Mouse (Mus musculus) gastrocnemius, adult 2 months (tissue): Measurements from ENCODE around the gene Tmtc4. TPM values are rescaled to one million over a fixed set of nuclear protein-coding genes. Genes with fewer than 3 reads are reported as not detected.

Source experiments
- DNase-seq: peaks from one replicate; pipeline ENCODE4 v3.0.0; 2022
- H3K27ac ChIP-seq: fragments of 200-600 bp; 2 replicates; pipeline ENCODE4 v1.8.1; 2022; ENCODE audit warnings: mild to moderate bottlenecking
- H3K4me3 ChIP-seq: fragments of 200-600 bp; 2 replicates; pipeline ENCODE4 v1.8.1; 2022; ENCODE audit warnings: mild to moderate bottlenecking, moderate library complexity
- CTCF ChIP-seq: fragments of 200-600 bp; IDR thresholded peaks from 2 replicates; pipeline ENCODE4 v1.8.1; 2022; ENCODE audit warnings: antibody characterized with exemption, mild to moderate bottlenecking, moderate library complexity
- intact Hi-C: fragments of 180-260 bp; cut with DNase I; formaldehyde crosslinking; loops from one replicate; pipeline ENCODE4 v1.15.1; 2025
- total RNA-seq, 2 experiments: library from RNA; stranded (reverse); gene quantifications; 2 replicates each; pipeline ENCODE4 v1.2.3; 2021

Tmtc4 gene
- total RNA-seq, 2 experiments from 2014 or later = 1.5 to 5.7 TPM

GRCm38 (mm10) chr14:122909368-122910091 lies 74.3 kb downstream of the Tmtc4 start:
- DNase-seq = no peak
- no peak for TF ChIP-seq CTCF
- H3K4me3 ChIP-seq = no peak overlapping the region
- H3K27ac ChIP-seq = no peak overlapping the region
- intact Hi-C loops = no loop called here

DNA sequence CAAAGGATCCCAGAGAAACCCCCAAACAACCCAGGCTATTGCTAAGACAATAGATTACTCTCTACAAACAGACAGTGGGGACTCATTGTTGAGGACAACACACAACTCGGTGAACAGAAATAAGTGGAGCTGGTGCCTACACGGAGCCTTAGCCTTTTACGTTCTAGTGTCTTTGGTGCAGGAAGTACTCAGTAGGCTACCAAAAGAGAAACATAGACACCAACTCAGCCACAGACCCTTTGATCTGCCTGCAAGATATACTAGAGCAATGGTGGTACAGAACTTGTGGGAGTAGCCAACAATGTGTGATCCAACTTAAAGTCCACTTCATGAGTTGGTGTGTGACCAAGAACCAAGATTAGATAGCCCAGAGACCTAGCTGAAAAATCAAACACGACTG lies 75.8 kb downstream of the Tmtc4 start:
- DNase-seq = no peak
- H3K27ac ChIP-seq = no peak overlapping the region
- no peak overlapping the region for H3K4me3 ChIP-seq
- TF ChIP-seq CTCF = no peak
- intact Hi-C loops = no loop called here

DNA sequence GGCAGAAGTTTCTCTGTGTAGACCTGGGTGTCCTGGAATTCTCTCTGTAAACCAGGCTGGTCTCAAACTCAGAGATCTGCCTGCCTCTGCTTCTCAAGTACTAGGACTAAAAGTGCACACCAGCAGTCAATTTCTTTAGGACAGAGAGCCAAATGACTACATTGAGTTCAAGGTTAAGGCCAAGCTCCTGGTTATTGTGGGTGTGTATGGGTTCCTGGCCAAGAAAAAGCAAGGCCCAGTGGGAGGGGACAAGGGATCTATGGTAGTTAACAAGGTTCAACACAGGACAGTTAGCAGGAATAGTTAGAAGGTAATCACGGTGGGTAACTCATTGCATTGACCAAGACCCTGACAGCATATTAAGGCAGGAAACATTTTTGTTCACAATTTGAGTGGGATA lies 78.8 kb downstream of the Tmtc4 start:
- TF ChIP-seq CTCF = no peak
- DNase-seq = no peak

GRCm38 (mm10) chr14:122903923-122904351 lies 79.9 kb downstream of the Tmtc4 start:
- DNase-seq = no peak
- no peak overlapping the region for H3K27ac ChIP-seq
- intact Hi-C loops = no loop called here
- no peak overlapping the region for H3K4me3 ChIP-seq
- no peak for TF ChIP-seq CTCF

More for the DNA sequence above, 78.8 kb downstream of the Tmtc4 start:
- Histone ChIP-seq H3K27ac (no peak overlapping the region), H3K4me3 (no peak overlapping the region)
- intact Hi-C loops = no loop called here

DNA sequence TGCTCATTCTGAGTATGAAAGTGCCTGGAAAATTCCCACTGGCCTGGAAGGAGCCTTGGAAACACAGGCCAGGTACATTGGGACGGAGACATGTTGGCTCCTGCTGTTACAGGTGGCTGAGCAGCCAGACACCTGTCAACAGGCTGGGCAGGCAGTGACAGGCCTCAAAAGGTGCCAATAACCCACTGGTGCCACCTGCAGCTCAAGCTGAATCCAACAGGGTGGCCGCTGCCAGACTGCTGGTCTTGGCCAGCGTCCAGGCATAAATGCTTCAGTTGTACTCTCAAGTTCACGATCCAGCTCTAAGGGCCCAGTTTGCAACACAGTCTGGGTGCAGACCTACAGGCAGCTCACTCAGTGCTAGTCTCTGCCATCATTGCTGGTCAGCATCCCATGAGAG lies 81.0 kb downstream of the Tmtc4 start:
- intact Hi-C loops = no loop called here
- Histone ChIP-seq H3K4me3 (no peak overlapping the region), H3K27ac (peak overlapping the region; percentile 48; the same call in 1 of the 2 replicates)
- TF ChIP-seq CTCF = peak; percentile 60
- peak; percentile 84 for DNase-seq

- no peak for TF ChIP-seq CTCF
- no peak overlapping the region for H3K27ac ChIP-seq
- H3K4me3 ChIP-seq = no peak overlapping the region
- peak; percentile 55 for DNase-seq
- intact Hi-C loops = no loop called here
These were observed 81.7 kb downstream of the Tmtc4 start for GRCm38 (mm10) chr14:122902136-122902535.

- no peak overlapping the region for H3K27ac ChIP-seq
- DNase-seq = no peak
- H3K4me3 ChIP-seq = no peak overlapping the region
- intact Hi-C loops = no loop called here
- TF ChIP-seq CTCF = no peak
These were observed 82.1 kb downstream of the Tmtc4 start for GRCm38 (mm10) chr14:122901715-122902114.

DNA sequence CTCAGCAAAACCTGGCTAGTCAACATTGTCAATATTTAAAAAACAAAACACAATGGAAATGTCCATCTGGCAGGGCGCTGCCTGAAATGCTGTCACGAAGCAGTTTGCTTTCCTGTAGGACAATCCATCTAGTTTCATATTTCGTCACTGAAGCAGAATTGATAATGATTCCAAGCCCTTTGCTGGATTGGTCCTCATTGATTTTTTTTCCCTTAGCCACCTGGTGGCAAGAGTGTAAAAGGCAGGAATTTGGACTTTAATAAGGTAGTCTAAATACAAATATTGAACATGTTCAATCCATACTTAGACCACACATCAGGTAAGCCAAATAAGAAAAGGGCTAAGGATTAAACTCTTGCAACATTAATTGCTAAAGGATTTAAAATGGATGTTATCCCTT lies 82.7 kb downstream of the Tmtc4 start:
- intact Hi-C loops = no loop called here
- TF ChIP-seq CTCF = no peak; the same call in 1 of the 2 replicates
- no peak for DNase-seq
- Histone ChIP-seq H3K4me3 (no peak overlapping the region), H3K27ac (no peak overlapping the region)

- intact Hi-C loops = no loop called here
- no peak for TF ChIP-seq CTCF
- Histone ChIP-seq H3K27ac (no peak overlapping the region), H3K4me3 (no peak overlapping the region)
- DNase-seq = peak; percentile 74
These were observed 83.2 kb downstream of the Tmtc4 start for GRCm38 (mm10) chr14:122900679-122901078.

- TF ChIP-seq CTCF = peak; percentile 17; the same call in 1 of the 2 replicates
- DNase-seq = no peak
- H3K27ac ChIP-seq = no peak overlapping the region
- intact Hi-C loops = no loop called here
- no peak overlapping the region for H3K4me3 ChIP-seq
These were observed 85.3 kb downstream of the Tmtc4 start for GRCm38 (mm10) chr14:122898550-122898949.

GRCm38 (mm10) chr14:122896106-122896505 lies 87.7 kb downstream of the Tmtc4 start:
- Histone ChIP-seq H3K4me3 (no peak overlapping the region), H3K27ac (no peak overlapping the region)
- DNase-seq = no peak
- no peak for TF ChIP-seq CTCF
- intact Hi-C loops = no loop called here

DNA sequence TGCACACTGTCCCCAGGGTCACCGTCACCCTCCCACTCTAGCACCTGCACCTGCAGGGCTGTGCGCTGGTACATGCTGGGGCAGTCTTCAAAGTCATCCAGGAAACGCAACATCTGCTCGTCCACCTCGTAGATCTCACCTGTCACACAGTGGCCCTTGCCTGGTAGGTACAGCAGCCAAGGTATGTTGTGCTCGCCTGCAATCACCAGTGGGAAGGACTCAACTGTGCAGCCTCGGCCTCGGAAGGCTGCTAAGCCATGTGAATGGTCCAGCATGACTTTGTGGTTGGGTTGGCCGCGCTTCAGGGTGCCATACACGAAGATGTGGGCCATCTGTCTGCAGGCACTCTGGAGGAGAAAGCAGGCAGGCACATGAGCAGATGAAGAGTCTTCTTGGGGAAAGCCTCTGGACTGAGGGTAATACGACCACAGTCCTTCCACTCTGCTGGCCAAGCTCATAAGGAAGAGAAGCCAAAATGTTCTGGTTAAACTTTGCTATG lies 92.3 kb downstream of the Tmtc4 start:
- intact Hi-C loops = no loop called here
- no peak for DNase-seq
- TF ChIP-seq CTCF = no peak
- H3K27ac ChIP-seq = no peak overlapping the region
- no peak overlapping the region for H3K4me3 ChIP-seq

- Histone ChIP-seq H3K4me3 (no peak overlapping the region), H3K27ac (no peak overlapping the region)
- intact Hi-C loops = no loop called here
- no peak for TF ChIP-seq CTCF
- no peak for DNase-seq
These were observed 95.4 kb downstream of the Tmtc4 start for GRCm38 (mm10) chr14:122888480-122888872.
